Mouse (Mus musculus): ENCODE data around the gene Prkar1a. TPM values are rescaled to one million over a fixed set of nuclear protein-coding genes. Genes with fewer than 3 reads are reported as not detected.

The Prkar1a gene
- polyA plus RNA-seq, 1 experiment from 2014 or later, result 367 TPM

- no peak overlapping the region for H3K4me2 ChIP-seq (replicated peaks; ENCODE audit: low read depth, low read length)
- no peaks in the 10 kb centered on the region for H3K36me3 ChIP-seq (ENCODE audit: control insufficient read depth, insufficient read depth, low read length)
- WGBS, result 46% methylated on average over 10 of the region's 10 CpGs
- no peak overlapping the region for H3K4me3 ChIP-seq (ENCODE audit: low read length)
- H3K27me3 ChIP-seq (ENCODE audit: control insufficient read depth, insufficient read depth, low read length), result no peaks in the 10 kb centered on the region
- H3K9me3 ChIP-seq (ENCODE audit: control insufficient read depth, low read length), result no peaks in the 10 kb centered on the region
- ATAC-seq (ENCODE audit: low FRiP score, low TSS enrichment), result no peak
- H3K9ac ChIP-seq (ENCODE audit: low read depth, low read length), result no peak overlapping the region
- no peak overlapping the region for H3K27ac ChIP-seq (ENCODE audit: low read depth, low read length)
- H3K4me1 ChIP-seq (ENCODE audit: control insufficient read depth, insufficient read depth, low read length), result no peaks in the 10 kb centered on the region
Measured at GRCm38 (mm10) chr11:109629021-109629521, 20.1 kb upstream of the Prkar1a start.

GRCm38 (mm10) chr11:109634928-109635327, 14.3 kb upstream of the Prkar1a start:
- Histone ChIP-seq H3K27ac (ENCODE audit: low read depth, low read length) (no peak overlapping the region), H3K27me3 (ENCODE audit: control insufficient read depth, insufficient read depth, low read length) (no peaks in the 10 kb centered on the region), H3K9me3 (ENCODE audit: control insufficient read depth, low read length) (no peaks in the 10 kb centered on the region), H3K4me3 (ENCODE audit: low read length) (no peak overlapping the region), H3K4me1 (ENCODE audit: control insufficient read depth, insufficient read depth, low read length) (no peaks in the 10 kb centered on the region), H3K9ac (ENCODE audit: low read depth, low read length) (no peak overlapping the region), H3K4me2 (replicated peaks; ENCODE audit: low read depth, low read length) (no peak overlapping the region), H3K36me3 (ENCODE audit: control insufficient read depth, insufficient read depth, low read length) (no peaks in the 10 kb centered on the region)
- 44% methylated on average over 9 of the region's 9 CpGs for WGBS
- ATAC-seq (ENCODE audit: low FRiP score, low TSS enrichment), result peak; percentile 35; the same call in 1 of the 2 replicates

GRCm38 (mm10) chr11:109635871-109636395, 13.3 kb upstream of the Prkar1a start:
- no peaks in the 10 kb centered on the region for H3K36me3 ChIP-seq (ENCODE audit: control insufficient read depth, insufficient read depth, low read length)
- H3K27me3 ChIP-seq (ENCODE audit: control insufficient read depth, insufficient read depth, low read length), result no peaks in the 10 kb centered on the region
- no peak overlapping the region for H3K27ac ChIP-seq (ENCODE audit: low read depth, low read length)
- no peak for ATAC-seq (ENCODE audit: low FRiP score, low TSS enrichment)
- no peak overlapping the region for H3K4me2 ChIP-seq (replicated peaks; ENCODE audit: low read depth, low read length)
- H3K4me3 ChIP-seq (ENCODE audit: low read length), result no peak overlapping the region
- no peak overlapping the region for H3K9ac ChIP-seq (ENCODE audit: low read depth, low read length)
- WGBS, result 62% methylated on average over 6 of the region's 6 CpGs
- no peaks in the 10 kb centered on the region for H3K9me3 ChIP-seq (ENCODE audit: control insufficient read depth, low read length)
- no peaks in the 10 kb centered on the region for H3K4me1 ChIP-seq (ENCODE audit: control insufficient read depth, insufficient read depth, low read length)

- H3K27ac ChIP-seq (ENCODE audit: low read depth, low read length), result no peak overlapping the region
- ATAC-seq (ENCODE audit: low FRiP score, low TSS enrichment), result no peak
Measured at GRCm38 (mm10) chr11:109641498-109642222, 7.5 kb upstream of the Prkar1a start.

GRCm38 (mm10) chr11:109648510-109648909, 695 bp upstream of the Prkar1a start:
- Histone ChIP-seq H3K9ac (ENCODE audit: low read depth, low read length) (no peak overlapping the region), H3K9me3 (ENCODE audit: control insufficient read depth, low read length) (no peaks in the 10 kb centered on the region), H3K27ac (ENCODE audit: low read depth, low read length) (no peak overlapping the region), H3K27me3 (ENCODE audit: control insufficient read depth, insufficient read depth, low read length) (no peaks in the 10 kb centered on the region), H3K4me1 (ENCODE audit: control insufficient read depth, insufficient read depth, low read length) (peaks cover 22% of the 10 kb centered on the region), H3K4me2 (replicated peaks; ENCODE audit: low read depth, low read length) (no peak overlapping the region), H3K36me3 (ENCODE audit: control insufficient read depth, insufficient read depth, low read length) (peaks cover 3% of the 10 kb centered on the region; the same call in 1 of the 2 replicates), H3K4me3 (ENCODE audit: low read length) (no peak overlapping the region)
- WGBS, result 54% methylated on average over 7 of the region's 7 CpGs
- no peak for ATAC-seq (ENCODE audit: low FRiP score, low TSS enrichment)

More at GRCm38 (mm10) chr11:109641498-109642222, 7.5 kb upstream of the Prkar1a start:
- no peak overlapping the region for H3K4me2 ChIP-seq (replicated peaks; ENCODE audit: low read depth, low read length)
- H3K27me3 ChIP-seq (ENCODE audit: control insufficient read depth, insufficient read depth, low read length), result no peaks in the 10 kb centered on the region
- no peaks in the 10 kb centered on the region for H3K36me3 ChIP-seq (ENCODE audit: control insufficient read depth, insufficient read depth, low read length)
- WGBS, result 83% methylated on average over 5 of the region's 5 CpGs
- H3K4me1 ChIP-seq (ENCODE audit: control insufficient read depth, insufficient read depth, low read length), result no peaks in the 10 kb centered on the region
- no peak overlapping the region for H3K4me3 ChIP-seq (ENCODE audit: low read length)
- no peaks in the 10 kb centered on the region for H3K9me3 ChIP-seq (ENCODE audit: control insufficient read depth, low read length)
- H3K9ac ChIP-seq (ENCODE audit: low read depth, low read length), result no peak overlapping the region

- peaks cover 22% of the 10 kb centered on the region for H3K4me1 ChIP-seq (ENCODE audit: control insufficient read depth, insufficient read depth, low read length)
Measured at GRCm38 (mm10) chr11:109649975-109650701, 933 bp downstream of the Prkar1a start.

GRCm38 (mm10) chr11:109650788-109651565, 1.8 kb downstream of the Prkar1a start:
- peak overlapping the region; percentile 84 for H3K4me2 ChIP-seq (replicated peaks; ENCODE audit: low read depth, low read length)
- peak overlapping the region; percentile 97 for H3K27ac ChIP-seq (ENCODE audit: low read depth, low read length)
- peak overlapping the region; percentile 69 for H3K4me3 ChIP-seq (ENCODE audit: low read length)
- peaks cover 22% of the 10 kb centered on the region for H3K4me1 ChIP-seq (ENCODE audit: control insufficient read depth, insufficient read depth, low read length)
- peaks cover 26% of the 10 kb centered on the region for H3K36me3 ChIP-seq (ENCODE audit: control insufficient read depth, insufficient read depth, low read length)
- ATAC-seq (ENCODE audit: low FRiP score, low TSS enrichment), result peak; percentile 96
- peak overlapping the region; percentile 97 for H3K9ac ChIP-seq (ENCODE audit: low read depth, low read length)
- no peaks in the 10 kb centered on the region for H3K9me3 ChIP-seq (ENCODE audit: control insufficient read depth, low read length)
- under 1% methylated on average over 41 of the region's 90 CpGs for whole genome bisulfite sequencing
- H3K27me3 ChIP-seq (ENCODE audit: control insufficient read depth, insufficient read depth, low read length), result no peaks in the 10 kb centered on the region

More at GRCm38 (mm10) chr11:109649975-109650701, 933 bp downstream of the Prkar1a start:
- H3K9ac ChIP-seq (ENCODE audit: low read depth, low read length), result peak overlapping the region; percentile 97
- ATAC-seq (ENCODE audit: low FRiP score, low TSS enrichment), result peak; percentile 81
- H3K9me3 ChIP-seq (ENCODE audit: control insufficient read depth, low read length), result no peaks in the 10 kb centered on the region
- WGBS, result 1% methylated on average over 31 of the region's 31 CpGs
- no peaks in the 10 kb centered on the region for H3K27me3 ChIP-seq (ENCODE audit: control insufficient read depth, insufficient read depth, low read length)
- H3K4me2 ChIP-seq (replicated peaks; ENCODE audit: low read depth, low read length), result peak overlapping the region; percentile 84
- peaks cover 18% of the 10 kb centered on the region; the same call in 1 of the 2 replicates for H3K36me3 ChIP-seq (ENCODE audit: control insufficient read depth, insufficient read depth, low read length)
- H3K27ac ChIP-seq (ENCODE audit: low read depth, low read length), result peak overlapping the region; percentile 97
- peak overlapping the region; percentile 69 for H3K4me3 ChIP-seq (ENCODE audit: low read length)

- WGBS, result under 1% methylated on average over 21 of the region's 21 CpGs
- no peak for ATAC-seq (ENCODE audit: low FRiP score, low TSS enrichment)
- H3K4me1 ChIP-seq (ENCODE audit: control insufficient read depth, insufficient read depth, low read length), result peaks cover 22% of the 10 kb centered on the region
Measured at GRCm38 (mm10) chr11:109651566-109652024, 2.4 kb downstream of the Prkar1a start.

More at GRCm38 (mm10) chr11:109651566-109652024, 2.4 kb downstream of the Prkar1a start:
- Histone ChIP-seq H3K4me3 (ENCODE audit: low read length) (peak overlapping the region; percentile 69), H3K9ac (ENCODE audit: low read depth, low read length) (peak overlapping the region; percentile 97), H3K4me2 (replicated peaks; ENCODE audit: low read depth, low read length) (peak overlapping the region; percentile 84), H3K27me3 (ENCODE audit: control insufficient read depth, insufficient read depth, low read length) (no peaks in the 10 kb centered on the region), H3K9me3 (ENCODE audit: control insufficient read depth, low read length) (no peaks in the 10 kb centered on the region), H3K27ac (ENCODE audit: low read depth, low read length) (peak overlapping the region; percentile 97), H3K36me3 (ENCODE audit: control insufficient read depth, insufficient read depth, low read length) (peaks cover 32% of the 10 kb centered on the region)
